9 mouse cellular contexts compared by ENCODE assay signal in the genomic region with DNA sequence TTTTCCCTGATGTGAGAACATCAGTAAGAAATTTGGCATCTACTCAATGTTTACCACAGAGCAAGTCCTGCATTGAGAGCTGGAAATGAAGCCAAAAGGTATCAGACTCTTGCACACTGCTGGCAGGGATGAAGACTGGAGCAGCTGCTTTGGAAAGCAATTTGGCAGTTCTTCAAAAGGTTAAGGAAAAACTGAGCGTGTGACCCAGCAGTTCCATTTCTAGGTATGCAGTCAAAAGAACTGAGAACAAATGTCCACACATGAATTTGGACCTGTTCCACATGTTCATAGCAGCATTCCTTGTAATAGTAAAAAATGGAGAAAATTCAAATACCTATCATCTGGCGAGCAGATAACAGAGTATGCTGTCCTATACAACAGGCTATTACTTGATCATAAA. TPM values are rescaled to one million over a fixed set of nuclear protein-coding genes. Genes with fewer than 3 reads are reported as not detected.
DNase-seq lines count a peak whose midpoint lies in the region; ATAC-seq and TF ChIP-seq lines count a peak whose summit lies in the region.
"Had no signal": no experiment of that assay in that cellular context is flagged by ENCODE, and none has a peak within 500 bp of the region (broad histone marks: within the 10 kb centered on the region; RNA-seq: fewer than 3 reads in every experiment).

No protein-coding gene starts in this region.

- no peak for ATAC-seq in forebrain, postnatal 0 days
- no peak for ATAC-seq in forebrain, embryonic 13.5 days
- ATAC-seq in heart, embryonic 14.5 days (ENCODE audit: insufficient number of reproducible peaks, insufficient read depth, low FRiP score, low read depth) = peak; percentile 72

- H3ac ChIP-seq in myocyte (ENCODE audit: control insufficient read depth, insufficient read length) = no peak overlapping the region

- H3K9me3 ChIP-seq in forebrain, postnatal 0 days (ENCODE audit: low read length) = no peaks in the 10 kb centered on the region
- no peaks in the 10 kb centered on the region for H3K9me3 ChIP-seq in forebrain, embryonic 13.5 days (replicated peaks)
- no peaks in the 10 kb centered on the region for H3K9me3 ChIP-seq in heart, embryonic 14.5 days (ENCODE audit: control insufficient read depth, low read length)
- H3K9me3 ChIP-seq: megakaryocyte, embryonic 14.5 days had no signal

- no peaks in the 10 kb centered on the region for H3K36me3 ChIP-seq in forebrain, postnatal 0 days (ENCODE audit: insufficient read depth)
- no peaks in the 10 kb centered on the region for H3K36me3 ChIP-seq in forebrain, embryonic 13.5 days (ENCODE audit: poor library complexity, severe bottlenecking)
- no peaks in the 10 kb centered on the region for H3K36me3 ChIP-seq in heart, embryonic 14.5 days (ENCODE audit: control insufficient read depth, insufficient read depth, low read length)
- no peaks in the 10 kb centered on the region for H3K36me3 ChIP-seq in myocyte (ENCODE audit: control insufficient read depth, insufficient read depth)

- no peaks in the 10 kb centered on the region for H3K4me1 ChIP-seq in forebrain, postnatal 0 days (ENCODE audit: insufficient read depth)
- peaks cover 5% of the 10 kb centered on the region for H3K4me1 ChIP-seq in forebrain, embryonic 13.5 days
- H3K4me1 ChIP-seq in heart, embryonic 14.5 days (ENCODE audit: control insufficient read depth in 2 of 2, insufficient read depth in 2 of 2, low read length in 2 of 2) = peaks cover 0 to 18% of the 10 kb centered on the region in 2 experiments; a peak in 2 of 4 replicates

- TF ChIP-seq CTCF in forebrain, postnatal 0 days (IDR thresholded peaks at IDR 0.05; ENCODE audit: low read depth) = no peak

- H3K4me3 ChIP-seq in forebrain, postnatal 0 days (ENCODE audit: low read depth, low read length) = no peak overlapping the region
- H3K4me3 ChIP-seq in forebrain, embryonic 13.5 days = no peak overlapping the region
- no peak overlapping the region for H3K4me3 ChIP-seq in heart, embryonic 14.5 days (ENCODE audit: control insufficient read depth in 1 of 2, insufficient read depth in 1 of 2, low read depth in 1 of 2, low read length in 2 of 2)
- no peak overlapping the region for H3K4me3 ChIP-seq in myocyte

- H3K9ac ChIP-seq in forebrain, postnatal 0 days = no peak overlapping the region
- H3K9ac ChIP-seq in forebrain, embryonic 13.5 days = no peak overlapping the region
- H3K9ac ChIP-seq in heart, embryonic 14.5 days (ENCODE audit: low read length) = no peak overlapping the region

- no peak overlapping the region for H3K4me2 ChIP-seq in forebrain, postnatal 0 days (ENCODE audit: low read depth)
- H3K4me2 ChIP-seq in forebrain, embryonic 13.5 days = no peak overlapping the region
- 0 out of 2 replicates have a peak overlapping the region, but pooled peaks have one; percentile 3 for H3K4me2 ChIP-seq in heart, embryonic 14.5 days (ENCODE audit: low read length)
- peak overlapping the region; percentile 26 for H3K4me2 ChIP-seq in myocyte (ENCODE audit: low read depth)

- no peaks in the 10 kb centered on the region for H3K27me3 ChIP-seq in forebrain, postnatal 0 days (ENCODE audit: insufficient read depth, low read length)
- no peaks in the 10 kb centered on the region for H3K27me3 ChIP-seq in forebrain, embryonic 13.5 days
- H3K27me3 ChIP-seq in heart, embryonic 14.5 days (ENCODE audit: control insufficient read depth, insufficient read depth, low read length) = no peaks in the 10 kb centered on the region
- H3K27me3 ChIP-seq in myocyte (ENCODE audit: control insufficient read depth, insufficient read depth, insufficient read length) = no peaks in the 10 kb centered on the region
- H3K27me3 ChIP-seq: megakaryocyte, embryonic 14.5 days had no signal

- no peaks in the 10 kb centered on the region for H3K79me2 ChIP-seq in myocyte (ENCODE audit: control insufficient read depth, insufficient read depth)

- 43% methylated on average over 2 of the region's 2 CpGs for WGBS in forebrain, postnatal 0 days
- WGBS in forebrain, embryonic 13.5 days = 73% methylated on average over 2 of the region's 2 CpGs
- 53% methylated on average over 2 of the region's 2 CpGs for WGBS in heart, embryonic 14.5 days

- no peak for TF ChIP-seq POLR2A in myocyte (IDR thresholded peaks at IDR 0.05; ENCODE audit: insufficient read length, low read depth)

- DNase-seq in forebrain, postnatal 0 days = peak; percentile 30
- DNase-seq in lung, adult 18-20 months = peak; percentile 61 to 70
- no peak for DNase-seq in lung, postnatal 14 days
- no peak for DNase-seq in frontal cortex, postnatal 36 days (ENCODE audit: low spot score in 2 of 2)
- no peak for DNase-seq in thymus, adult 18-20 months

- no peak overlapping the region for H3K27ac ChIP-seq in forebrain, postnatal 0 days (ENCODE audit: low read depth, low read length)
- no peak overlapping the region for H3K27ac ChIP-seq in forebrain, embryonic 13.5 days
- peak overlapping the region; percentile 48 to 75 for H3K27ac ChIP-seq in heart, embryonic 14.5 days (replicated peaks in 1 of 2; ENCODE audit: control insufficient read depth in 1 of 2, insufficient read depth in 1 of 2, low read depth in 2 of 2, low read length in 2 of 2)

TF ChIP-seq in myocyte, 11 proteins besides CTCF, POLR2A, EP300 and RAD21:
- TF ChIP-seq MAX (IDR thresholded peaks at IDR 0.05; ENCODE audit: low read depth) = no peak
- no peak for TF ChIP-seq E2F4 (IDR thresholded peaks at IDR 0.05; ENCODE audit: insufficient read depth)
- TF ChIP-seq CEBPB (IDR thresholded peaks at IDR 0.05; ENCODE audit: insufficient read depth, poor library complexity, severe bottlenecking) = no peak; the same call in 1 of the 2 replicates
- TF ChIP-seq POLR2AphosphoS2 (IDR thresholded peaks at IDR 0.05; ENCODE audit: insufficient read length, low read depth) = no peak
- TF ChIP-seq REST (IDR thresholded peaks at IDR 0.05; ENCODE audit: insufficient read depth, insufficient read length) = no peak
- no peak for TF ChIP-seq TCF3 (IDR thresholded peaks at IDR 0.05; ENCODE audit: insufficient read length, low read depth)
- TF ChIP-seq MYOD1 (IDR thresholded peaks at IDR 0.05; ENCODE audit: control insufficient read depth in 1 of 3, insufficient read length in 2 of 3, low read depth in 2 of 3) = peak; percentile 84 to 92 (median 86)
- TF ChIP-seq SRF (IDR thresholded peaks at IDR 0.05; ENCODE audit: control insufficient read depth, insufficient read length, low read depth) = no peak
- peak; percentile 72 for TF ChIP-seq TCF12 (IDR thresholded peaks at IDR 0.05; ENCODE audit: insufficient read depth, poor library complexity, severe bottlenecking)
- TF ChIP-seq USF1 (IDR thresholded peaks at IDR 0.05; ENCODE audit: low read depth) = no peak
- peak in 2 of 3 experiments; percentile 54 to 91 for TF ChIP-seq MYOG (IDR thresholded peaks at IDR 0.05; ENCODE audit: control insufficient read depth in 1 of 3, insufficient read depth in 1 of 3, insufficient read length in 2 of 3, low read depth in 2 of 3)
TF ChIP-seq in myocyte: peak in this region for 3.

RNA-seq across cellular contexts. Expression of a gene that starts 39.3 kb away (rescaled TPM):
- total RNA-seq in forebrain, postnatal 0 days (2014; rRNA removed) = 23.9 and 28.5 TPM in 2 replicates
- polyA plus RNA-seq in forebrain, postnatal 0 days (2015; fragmentation: Nextera tagmentation; extraction: Ambion mirVana) = 47.8 and 60.9 TPM in 2 replicates
- 23.8 and 25.5 TPM in 2 replicates for polyA plus RNA-seq in forebrain, embryonic 13.5 days (2015; fragmentation: Nextera tagmentation; extraction: Ambion mirVana)
- polyA plus RNA-seq in heart, embryonic 14.5 days (2014; fragmentation: Nextera tagmentation; extraction: Ambion mirVana) = 18.4 and 19.8 TPM in 2 replicates
- 8.2 TPM for polyA plus RNA-seq in myocyte (2012; fragmentation: generic; extraction: Trizol)

RNA-seq across cellular contexts. Expression of a gene that starts 47.2 kb away (rescaled TPM):
- 195 and 203 TPM in 2 replicates for total RNA-seq in forebrain, postnatal 0 days (2014; rRNA removed)
- polyA plus RNA-seq in forebrain, postnatal 0 days (2015; fragmentation: Nextera tagmentation; extraction: Ambion mirVana) = 65.7 and 74.2 TPM in 2 replicates
- polyA plus RNA-seq in forebrain, embryonic 13.5 days (2015; fragmentation: Nextera tagmentation; extraction: Ambion mirVana) = 76.0 and 78.1 TPM in 2 replicates
- polyA plus RNA-seq in heart, embryonic 14.5 days (2014; fragmentation: Nextera tagmentation; extraction: Ambion mirVana) = 44.9 and 47.3 TPM in 2 replicates
- 207 TPM for polyA plus RNA-seq in myocyte (2012; fragmentation: generic; extraction: Trizol)

Comparison
In these comparisons a context has a peak if more than half of its experiments do, and no peak if none do; other contexts are left out.
1. DNase-seq: peak in forebrain, postnatal 0 days (single experiment) and lung, adult 18-20 months (2 of 2); none in lung, postnatal 14 days (single experiment), frontal cortex, postnatal 36 days (0 of 2) and thymus, adult 18-20 months (0 of 2).
2. H3K27ac ChIP-seq: peak in heart, embryonic 14.5 days (2 of 2); none in forebrain, postnatal 0 days (single experiment) and forebrain, embryonic 13.5 days (single experiment).
3. H3K4me2 ChIP-seq: peak in heart, embryonic 14.5 days (single experiment) and myocyte (single experiment); none in forebrain, postnatal 0 days (single experiment) and forebrain, embryonic 13.5 days (single experiment).